Mouse (Mus musculus) right cerebral cortex, postnatal 14 days (tissue): Measurements from ENCODE around the gene Arhgef3.
"Not testable (repeated sequence)": the region's sequence is repeated elsewhere in the genome, so short reads cannot be mapped to it uniquely, and the experiment has no call there.

Experiments
- DNase-seq: peaks from one replicate; pipeline ENCODE4 v3.0.0; 2022

Gene Arhgef3

GRCm38 (mm10) chr14:27199119-27199518 lies 84.4 kb downstream of the Arhgef3 start:
- DNase-seq, result no peak

GRCm38 (mm10) chr14:27199870-27200269 lies 85.2 kb downstream of the Arhgef3 start:
- DNase-seq, result no peak

- DNase-seq, result no peak
These were observed 86.3 kb downstream of the Arhgef3 start for GRCm38 (mm10) chr14:27200743-27201576.

GRCm38 (mm10) chr14:27201824-27202223 lies 87.1 kb downstream of the Arhgef3 start:
- no peak for DNase-seq

GRCm38 (mm10) chr14:27204704-27205103 lies 90.0 kb downstream of the Arhgef3 start:
- DNase-seq, result no peak

- DNase-seq, result no peak
These were observed 91.7 kb downstream of the Arhgef3 start for GRCm38 (mm10) chr14:27206443-27206842.

GRCm38 (mm10) chr14:27209542-27209941 lies 94.8 kb downstream of the Arhgef3 start:
- DNase-seq, result no peak

- not testable (repeated sequence) for DNase-seq
These were observed 96.1 kb downstream of the Arhgef3 start for GRCm38 (mm10) chr14:27210801-27211200.

GRCm38 (mm10) chr14:27211743-27212445 lies 97.2 kb downstream of the Arhgef3 start:
- DNase-seq, result no peak

- no peak for DNase-seq
These were observed 99.5 kb downstream of the Arhgef3 start for GRCm38 (mm10) chr14:27214232-27214631.

GRCm38 (mm10) chr14:27219668-27220067 lies 105.0 kb downstream of the Arhgef3 start:
- peak; percentile 38 for DNase-seq

- no peak for DNase-seq
These were observed 105.6 kb downstream of the Arhgef3 start for GRCm38 (mm10) chr14:27220297-27220696.

- DNase-seq, result no peak
These were observed 109.9 kb downstream of the Arhgef3 start for GRCm38 (mm10) chr14:27224636-27225035.

- no peak for DNase-seq
These were observed 111.6 kb downstream of the Arhgef3 start for GRCm38 (mm10) chr14:27226288-27226687.

GRCm38 (mm10) chr14:27228288-27228687 lies 113.6 kb downstream of the Arhgef3 start:
- DNase-seq, result no peak

- peak; percentile 11 for DNase-seq
These were observed 114.3 kb downstream of the Arhgef3 start for GRCm38 (mm10) chr14:27228941-27229371.

GRCm38 (mm10) chr14:27229441-27230147 lies 114.9 kb downstream of the Arhgef3 start:
- DNase-seq, result no peak

- no peak for DNase-seq
These were observed 115.7 kb downstream of the Arhgef3 start for GRCm38 (mm10) chr14:27230262-27231022.

GRCm38 (mm10) chr14:27231506-27231905 lies 116.8 kb downstream of the Arhgef3 start:
- DNase-seq, result no peak

GRCm38 (mm10) chr14:27231974-27232780 lies 117.5 kb downstream of the Arhgef3 start:
- no peak for DNase-seq

GRCm38 (mm10) chr14:27233056-27233455 lies 118.4 kb downstream of the Arhgef3 start:
- no peak for DNase-seq

- no peak for DNase-seq
These were observed 119.0 kb downstream of the Arhgef3 start for GRCm38 (mm10) chr14:27233656-27234055.
